Mouse (Mus musculus) urinary bladder, postnatal 14 days (tissue): ENCODE results near the gene Scfd2.

Source experiments
- DNase-seq: peaks from one replicate; pipeline ENCODE4 v3.0.0; 2021; ENCODE audit warnings: low spot score

Gene Scfd2

DNA sequence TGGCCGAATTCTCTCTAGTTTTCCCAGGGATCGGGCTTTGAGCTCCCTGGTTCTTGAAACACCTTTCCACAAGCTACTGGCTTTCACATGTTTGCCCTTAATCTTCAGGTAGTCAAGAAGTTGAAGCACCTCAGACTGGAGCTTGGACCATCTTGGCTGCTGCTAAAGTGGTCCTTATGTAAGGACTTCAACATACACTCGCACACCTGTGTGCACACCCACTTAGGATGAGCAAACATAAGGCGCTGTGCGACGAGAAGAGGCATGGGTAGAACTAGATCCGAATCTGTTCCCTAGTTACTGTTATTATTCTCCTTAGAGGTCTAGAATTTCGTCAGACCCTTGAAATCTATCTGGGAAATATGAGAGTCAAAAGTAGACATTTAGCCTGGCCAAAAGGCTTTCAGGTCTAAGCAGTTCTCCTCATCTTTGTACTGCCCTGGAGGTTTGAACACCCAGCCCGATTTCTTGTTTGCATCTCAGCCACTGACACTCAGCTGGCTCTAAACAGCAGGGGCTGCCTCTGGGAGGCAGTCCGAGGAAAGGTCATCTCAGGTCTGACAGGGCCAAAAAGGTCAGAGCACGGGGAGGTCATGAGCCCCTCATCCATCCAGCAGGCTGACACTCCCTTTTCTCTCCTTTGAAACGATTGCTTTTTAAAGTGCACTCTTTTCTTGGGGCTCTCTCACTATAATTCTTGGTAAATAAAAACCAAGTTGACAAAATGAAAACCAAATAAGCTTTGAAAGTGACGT is 290.5 kb downstream of the Scfd2 start:
- DNase-seq = no peak

DNA sequence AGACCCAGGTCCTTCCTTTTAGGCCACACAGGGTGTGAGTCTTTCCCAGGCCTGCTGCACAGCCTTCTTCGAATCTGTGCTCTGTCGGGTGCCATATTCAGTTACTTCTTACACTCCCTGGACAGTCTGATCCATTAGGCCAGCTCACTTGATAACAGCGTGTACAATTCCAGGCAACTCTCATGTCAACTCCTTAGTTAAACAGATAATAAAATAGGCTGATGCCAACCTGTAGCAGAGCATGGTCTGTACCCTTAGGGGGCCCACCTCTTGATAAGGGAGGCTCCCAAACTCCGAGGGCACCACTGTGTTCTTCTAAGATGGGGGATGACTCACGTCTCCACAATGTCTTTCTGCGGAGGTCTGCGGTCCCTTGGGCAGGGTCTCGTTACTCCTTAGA is 291.3 kb downstream of the Scfd2 start:
- DNase-seq = no peak

DNA sequence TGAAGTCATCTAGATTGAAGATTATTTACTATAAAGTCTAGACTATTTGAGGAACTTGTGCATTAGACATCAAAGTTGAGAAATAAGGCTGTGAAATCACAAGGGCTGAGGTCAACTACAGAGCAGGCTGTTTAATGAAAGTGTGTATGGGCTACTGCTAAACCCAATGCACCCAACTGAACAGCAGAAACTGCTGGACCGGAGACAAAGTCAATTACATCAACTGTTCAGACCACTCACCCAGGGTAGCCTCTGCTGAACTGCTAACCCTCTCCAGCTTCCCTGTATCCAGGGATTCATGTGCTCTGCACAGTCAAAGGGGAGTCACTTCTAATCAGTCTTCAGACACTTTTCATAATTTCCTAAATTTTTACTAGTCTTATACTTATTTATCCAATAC is 292.2 kb downstream of the Scfd2 start:
- no peak for DNase-seq

DNA sequence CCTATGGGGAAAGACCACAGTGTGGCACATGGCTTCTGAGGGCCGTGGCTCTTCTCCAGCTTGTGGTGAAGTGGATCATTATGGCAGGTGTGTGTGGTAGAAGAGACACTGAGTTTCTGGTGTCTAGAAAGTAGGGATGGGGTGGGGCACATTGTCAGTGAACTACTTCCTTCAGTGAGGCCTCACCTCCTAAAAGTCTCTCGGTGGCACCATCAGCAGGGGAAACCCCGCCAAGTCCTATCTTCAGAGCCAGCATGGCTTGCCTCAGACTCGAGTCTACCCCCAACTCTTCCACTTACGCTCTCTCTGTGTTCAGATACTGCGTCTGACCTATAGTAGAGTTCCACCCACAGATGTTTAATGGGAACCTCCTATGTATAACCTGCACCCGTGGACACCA is 297.8 kb downstream of the Scfd2 start:
- no peak for DNase-seq

DNA sequence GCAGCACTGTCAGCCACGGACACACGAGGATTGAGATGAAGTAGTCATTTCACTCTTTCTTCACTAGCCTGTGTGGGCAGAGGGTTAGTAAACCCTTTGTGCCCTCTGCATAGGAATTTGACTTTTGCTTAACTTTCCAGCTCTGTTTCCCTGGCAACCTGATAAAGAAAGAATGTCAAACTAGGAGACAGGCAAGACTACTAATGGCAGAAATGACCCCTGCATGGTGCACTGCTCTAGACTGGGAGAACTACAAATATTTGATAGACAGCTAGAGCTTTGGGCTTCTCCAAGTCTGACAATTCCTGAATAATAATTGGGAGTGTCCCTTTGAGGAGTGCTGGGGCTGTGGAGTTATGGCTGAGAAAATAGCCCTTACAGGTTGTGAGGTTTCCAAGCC is 301.0 kb downstream of the Scfd2 start:
- DNase-seq = no peak

DNA sequence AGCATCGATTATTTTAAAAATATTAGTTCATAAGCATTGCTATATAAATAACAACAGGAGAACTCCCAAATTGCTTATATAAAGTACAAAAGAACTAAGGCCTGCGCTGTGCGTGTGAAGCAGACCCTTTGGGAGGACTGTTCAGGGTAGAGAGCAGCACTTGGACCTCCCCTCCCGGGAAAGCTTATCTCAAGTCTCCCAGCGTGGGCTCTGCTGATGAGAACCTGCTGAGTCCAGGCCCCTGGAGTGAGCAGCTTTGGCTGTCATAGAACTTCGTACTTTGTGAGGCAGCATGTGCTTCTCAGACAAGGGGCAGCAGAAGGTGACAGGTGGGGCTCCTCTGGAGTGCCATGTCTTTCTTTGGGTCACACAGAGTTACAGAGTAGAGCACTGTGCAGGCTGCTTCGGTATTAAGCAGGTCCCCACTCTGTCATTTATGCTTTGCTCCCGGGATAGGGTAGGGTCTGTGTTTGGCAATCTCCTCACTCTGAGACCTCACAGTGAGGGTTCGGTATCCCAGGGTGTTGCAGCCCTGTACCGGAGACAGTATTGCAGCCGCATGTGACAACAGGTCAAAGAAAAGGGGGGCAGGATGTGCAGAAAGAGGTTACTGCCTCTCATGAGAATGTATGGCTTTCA is 301.7 kb downstream of the Scfd2 start:
- DNase-seq = no peak

DNA sequence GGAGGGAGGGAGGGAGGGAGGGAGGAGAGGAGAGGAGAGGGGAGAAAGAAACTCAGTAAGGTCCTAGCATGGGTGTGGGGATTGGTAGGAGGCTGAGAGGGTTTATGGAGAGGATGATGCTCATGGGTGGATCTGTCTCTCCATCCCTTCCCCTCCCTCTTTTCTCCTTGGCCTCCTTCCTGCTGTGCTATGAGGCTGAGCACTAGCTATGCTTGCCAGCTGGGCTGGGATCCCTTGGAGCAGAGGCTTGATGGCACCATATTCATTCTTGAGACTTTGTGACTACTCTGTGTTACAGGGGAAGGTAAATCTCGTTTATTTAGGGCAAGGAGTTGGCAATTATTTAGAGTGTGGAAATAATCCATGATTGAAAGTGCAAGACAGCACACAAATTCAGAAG is 302.6 kb downstream of the Scfd2 start:
- no peak for DNase-seq

DNA sequence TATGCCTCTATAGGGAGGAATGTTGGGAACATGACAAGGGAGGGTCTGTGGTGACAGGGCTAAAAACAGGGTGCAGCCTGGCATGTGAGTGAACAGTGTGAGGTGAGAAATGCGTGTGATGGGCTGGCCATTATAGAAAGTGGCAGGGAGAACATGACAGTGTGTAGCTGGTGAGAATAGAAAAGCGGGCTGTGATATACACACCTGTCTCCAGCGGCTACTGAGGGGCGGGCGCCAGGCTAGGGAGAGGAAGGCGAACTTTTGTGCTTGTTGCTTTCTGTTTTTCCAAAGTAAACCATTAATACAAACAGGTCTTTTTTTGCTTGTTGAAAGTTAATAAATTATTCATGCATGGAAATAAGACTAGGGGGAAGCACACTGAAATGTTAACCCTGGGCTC is 304.2 kb downstream of the Scfd2 start:
- no peak for DNase-seq

DNA sequence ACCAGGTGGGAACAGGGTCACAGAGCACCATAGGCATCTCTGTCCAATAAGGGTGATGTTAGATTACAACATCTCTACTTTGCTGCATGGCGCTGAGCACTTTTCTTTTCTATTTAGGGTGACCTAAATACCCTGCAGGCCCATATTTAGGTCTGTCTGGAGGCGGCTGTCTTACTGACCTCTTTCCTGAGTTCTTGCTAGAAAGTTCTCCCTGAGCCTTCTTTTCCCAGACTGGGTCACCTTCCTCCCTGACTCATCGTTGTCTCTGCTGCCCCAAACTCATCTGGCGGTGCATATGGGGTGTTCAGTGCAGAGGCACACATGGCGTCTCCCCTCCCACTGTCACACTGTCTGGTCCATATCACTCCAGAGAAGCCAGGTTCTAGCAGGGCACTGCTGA is 305.4 kb downstream of the Scfd2 start:
- DNase-seq = no peak

DNA sequence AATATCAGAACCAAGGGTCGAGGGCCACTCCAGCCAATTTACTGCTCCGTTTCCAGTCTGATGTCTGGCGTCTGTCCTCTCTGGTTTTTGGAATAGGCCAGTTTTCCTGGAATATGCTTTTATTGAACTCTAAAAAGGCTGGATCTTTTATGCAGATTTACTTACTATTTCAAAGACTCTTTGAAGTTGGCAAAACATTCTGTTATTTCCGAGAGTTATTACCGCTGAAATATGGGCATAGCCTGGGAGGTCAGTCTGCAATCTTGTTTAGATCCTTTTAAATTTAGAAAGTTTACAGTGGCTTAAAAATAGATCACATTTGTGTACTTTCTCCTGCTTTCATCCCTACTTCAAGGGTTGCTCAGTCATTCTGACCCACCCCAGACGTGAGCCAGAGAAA is 307.1 kb downstream of the Scfd2 start:
- no peak for DNase-seq

DNA sequence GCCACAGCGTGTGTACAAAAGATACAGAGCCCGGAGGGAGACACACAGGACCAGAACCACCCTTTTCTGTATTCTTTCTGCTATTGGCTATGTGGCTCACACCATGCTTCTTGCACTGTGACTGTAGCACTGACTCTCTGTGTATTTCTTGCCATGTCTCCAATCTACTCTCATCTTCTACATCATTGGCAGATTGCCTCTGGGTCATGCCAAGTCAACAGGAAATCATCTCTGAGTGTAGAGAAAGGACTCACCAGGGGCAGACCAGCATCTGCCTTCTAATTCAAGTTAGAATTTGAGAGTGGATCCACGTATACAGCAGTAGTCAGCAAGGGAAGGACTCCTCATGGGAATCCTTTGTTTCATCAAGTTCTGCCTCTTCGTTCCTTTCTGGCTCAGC is 308.9 kb downstream of the Scfd2 start:
- DNase-seq = no peak

DNA sequence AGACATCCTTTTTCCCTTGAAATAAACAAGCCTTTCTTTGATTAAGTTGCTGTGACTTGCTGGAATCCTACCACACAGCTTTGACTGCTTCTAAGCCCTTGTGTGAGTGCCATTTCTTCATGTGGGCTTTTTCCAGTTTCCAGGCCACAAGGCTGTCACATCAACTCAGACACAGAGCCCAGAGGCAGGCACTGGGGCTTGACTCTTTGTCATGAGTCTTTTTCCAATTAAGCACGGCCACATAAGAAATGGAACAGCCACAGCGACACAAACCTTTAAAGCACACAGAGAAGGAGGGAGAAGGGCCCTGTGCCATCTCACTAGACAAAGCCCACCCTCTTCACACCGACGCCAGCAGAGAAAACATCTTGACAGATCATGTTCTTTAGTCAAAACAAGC is 313.0 kb downstream of the Scfd2 start:
- DNase-seq = no peak

DNA sequence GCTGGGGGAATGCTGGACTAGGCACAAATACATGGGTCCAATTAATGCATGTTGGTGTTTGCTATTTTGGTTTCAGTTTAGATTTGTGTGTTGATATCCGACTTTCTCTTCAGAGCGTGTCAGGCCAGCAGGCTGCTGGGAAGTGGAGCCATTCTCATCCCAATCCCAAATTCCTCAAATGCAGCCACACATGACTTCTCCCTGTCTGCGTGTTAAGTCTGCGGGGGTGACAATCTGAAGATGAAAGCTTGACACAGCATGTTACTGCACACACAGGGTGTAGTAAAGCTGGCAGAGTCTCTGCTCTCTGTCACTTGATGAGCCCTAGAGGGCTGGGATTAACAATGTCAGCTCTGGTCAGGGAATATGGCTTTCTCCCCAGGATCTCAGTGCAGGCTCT is 316.4 kb downstream of the Scfd2 start:
- no peak for DNase-seq

DNA sequence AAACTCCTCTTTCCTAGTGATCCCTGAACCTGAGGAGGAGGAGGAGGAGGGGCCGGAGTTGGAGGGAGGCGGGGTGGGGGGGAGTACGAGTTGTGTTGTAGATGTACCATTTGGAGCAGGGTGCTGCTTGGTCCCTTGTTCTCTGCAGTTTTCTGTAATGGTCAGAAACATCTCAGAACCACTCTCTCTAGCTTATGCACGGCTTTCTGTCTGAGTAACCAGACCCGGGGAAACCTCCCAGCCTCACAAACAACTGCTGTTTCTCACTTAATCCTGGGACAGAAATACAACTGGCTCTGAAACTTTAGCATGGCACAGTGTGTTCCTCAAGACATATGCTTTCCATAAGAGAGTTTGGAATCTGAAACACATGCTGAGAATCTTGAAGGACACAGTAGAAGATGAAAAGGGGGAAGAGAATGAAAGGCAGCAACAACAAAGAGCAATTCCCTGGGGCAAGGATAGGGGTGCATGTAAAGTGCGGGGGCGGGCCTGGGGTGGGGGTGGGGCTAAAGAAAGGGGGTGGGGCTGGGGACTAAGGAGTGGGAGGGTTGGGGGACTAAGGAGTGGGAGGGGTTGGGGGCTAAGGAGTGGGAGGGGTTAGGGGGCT is 317.0 kb downstream of the Scfd2 start:
- DNase-seq = no peak

DNA sequence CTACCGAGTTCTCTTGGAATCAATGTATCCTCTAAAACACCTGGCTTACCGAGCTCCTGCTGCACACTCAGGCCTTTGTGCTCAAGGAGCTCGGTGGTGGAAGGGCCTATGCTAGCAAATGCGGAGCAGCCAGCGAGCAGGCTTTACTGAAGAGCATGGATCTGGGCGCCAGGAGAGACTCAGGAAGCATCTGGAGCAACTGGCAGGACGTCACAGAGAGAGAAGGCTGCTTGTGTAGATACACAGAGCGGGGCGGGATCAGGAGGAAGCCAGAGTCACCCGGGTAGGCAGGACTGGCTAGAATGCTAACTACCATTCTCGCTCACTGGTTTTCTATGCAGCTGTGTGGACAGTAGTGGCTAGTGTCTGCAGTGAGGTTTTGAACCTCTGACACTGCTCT is 320.2 kb downstream of the Scfd2 start:
- DNase-seq = no peak

DNA sequence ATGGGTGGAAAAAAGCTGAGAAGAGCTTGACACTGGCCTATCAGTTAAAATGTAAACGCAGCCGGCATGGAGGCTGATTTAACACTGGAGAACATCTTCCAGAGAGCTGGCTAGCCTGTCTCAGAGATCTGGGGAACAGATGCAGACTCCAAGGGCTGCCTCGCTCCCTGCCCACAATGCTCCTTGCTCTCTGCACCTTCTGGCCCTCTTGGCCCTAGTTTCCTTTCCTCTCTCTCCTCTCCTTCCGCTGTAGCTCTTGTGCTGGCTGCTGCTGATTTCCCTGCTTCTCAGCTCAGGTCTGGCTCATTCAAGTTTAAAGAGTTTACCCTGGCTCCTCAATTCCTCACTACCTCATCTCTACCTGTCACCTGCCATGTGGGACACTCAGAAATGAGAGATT is 321.9 kb downstream of the Scfd2 start:
- no peak for DNase-seq

DNA sequence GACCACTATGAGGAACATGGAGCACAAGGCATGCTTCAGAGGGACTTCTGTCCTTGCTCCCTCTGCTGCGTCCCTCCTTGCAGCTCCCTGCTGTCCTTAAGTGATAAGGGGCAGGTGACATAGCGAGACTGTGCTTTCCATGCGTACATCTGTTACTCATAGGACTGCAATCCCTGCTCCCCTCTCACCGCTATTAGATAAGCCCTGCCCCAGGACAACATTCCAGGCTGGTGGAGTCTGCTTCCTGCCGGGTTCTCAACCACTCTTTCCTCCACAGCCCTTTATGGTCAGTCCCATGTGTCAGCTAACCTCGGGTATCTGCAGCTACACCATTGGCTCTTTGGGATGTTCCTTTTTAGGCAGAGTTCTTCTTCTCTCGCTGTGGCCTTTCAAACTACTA is 323.1 kb downstream of the Scfd2 start:
- no peak for DNase-seq

DNA sequence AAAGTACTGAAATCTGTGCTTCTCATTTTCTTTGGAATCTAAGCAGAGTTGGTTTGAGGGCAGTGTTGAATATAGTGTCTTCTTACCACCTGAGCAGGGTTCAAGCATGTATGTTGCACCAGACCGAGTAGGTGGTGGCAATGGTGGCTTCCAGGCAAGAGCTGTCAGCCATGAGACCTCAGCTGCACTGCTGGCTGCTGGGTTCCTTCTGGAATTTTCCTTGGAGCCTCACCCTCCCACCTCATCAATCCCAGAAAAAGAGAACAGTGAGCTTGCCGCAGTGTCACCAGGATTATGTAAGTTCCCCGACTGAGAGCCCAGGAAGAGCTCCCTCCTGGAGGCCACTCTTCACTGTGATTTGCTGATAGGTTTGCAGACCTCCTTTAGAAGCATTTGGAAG is 324.4 kb downstream of the Scfd2 start:
- no peak for DNase-seq

DNA sequence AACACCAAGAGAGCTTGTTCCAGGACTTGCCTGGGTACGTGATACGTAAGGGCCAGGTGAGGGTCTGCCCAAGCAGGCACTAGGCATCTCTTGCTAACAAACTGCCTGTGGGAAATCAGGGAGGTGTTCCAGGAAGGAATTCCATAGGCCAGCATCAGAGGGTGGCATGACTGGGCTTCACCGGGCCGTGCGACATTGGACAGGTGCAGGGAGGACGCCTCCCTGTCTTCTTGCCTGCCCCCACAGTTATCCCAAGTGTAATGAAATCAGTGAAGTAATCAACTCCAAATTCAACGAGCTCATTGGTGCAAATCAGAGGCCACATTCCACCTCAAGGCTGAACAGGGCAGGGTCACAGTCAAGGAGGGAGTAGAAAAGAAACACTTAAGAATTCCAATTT is 324.9 kb downstream of the Scfd2 start:
- no peak for DNase-seq

DNA sequence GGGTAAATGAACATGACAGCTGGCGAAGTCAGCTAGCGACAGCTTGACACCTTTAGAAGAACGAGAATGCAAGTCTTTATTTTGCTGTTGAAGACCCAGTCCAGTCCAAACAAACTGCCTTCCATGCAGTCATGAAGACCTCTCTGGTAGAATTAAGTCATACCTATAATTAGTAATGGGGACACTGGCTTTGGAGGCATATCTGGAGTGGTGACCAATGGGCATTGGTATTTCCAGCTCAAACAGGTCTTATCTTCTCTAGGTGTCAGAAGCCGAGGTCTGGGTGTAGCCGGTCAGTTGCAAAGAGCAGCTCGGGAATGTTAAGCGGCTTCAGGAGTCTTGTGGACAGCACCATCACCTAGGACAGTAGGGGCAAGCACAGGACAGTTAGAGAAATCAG is 325.5 kb downstream of the Scfd2 start:
- DNase-seq = no peak

DNA sequence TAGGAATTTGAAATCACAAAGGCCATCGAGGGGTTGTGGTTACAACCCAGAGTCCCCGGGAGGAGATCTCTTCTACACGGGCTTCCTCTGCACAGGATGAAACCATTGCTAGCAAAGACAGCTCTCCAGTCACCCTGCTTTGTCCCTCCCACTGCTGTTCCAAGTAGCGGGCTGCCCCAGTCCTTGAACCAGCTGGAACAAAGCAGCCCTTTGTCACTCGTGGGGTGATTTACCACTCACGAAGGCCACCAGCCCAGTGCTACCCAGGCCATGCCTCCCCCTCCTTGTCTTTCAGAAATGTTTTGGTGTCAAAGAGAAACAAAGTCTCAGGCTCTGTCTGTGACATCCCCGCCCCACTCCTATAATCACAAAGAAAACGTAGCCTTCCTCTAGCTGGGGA is 326.1 kb downstream of the Scfd2 start:
- no peak for DNase-seq

DNA sequence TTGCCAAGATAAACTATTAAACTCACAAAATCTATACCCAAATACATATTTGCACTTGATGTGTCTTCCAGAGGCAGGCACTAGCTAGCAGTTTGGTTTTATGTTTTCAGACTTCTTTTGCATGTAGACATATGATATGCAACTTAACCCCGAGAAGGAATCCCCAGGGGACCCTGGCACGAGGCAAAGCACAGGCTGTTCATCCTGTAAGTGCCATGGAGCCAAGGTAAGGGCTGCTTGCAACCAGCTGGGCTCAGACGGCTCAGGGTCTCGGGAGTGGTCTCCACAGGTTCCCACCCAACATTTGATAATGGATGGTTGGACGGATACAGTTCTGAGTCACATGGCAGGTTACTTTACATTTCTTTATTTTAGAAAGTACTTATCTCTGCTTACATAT is 327.1 kb downstream of the Scfd2 start:
- no peak for DNase-seq

DNA sequence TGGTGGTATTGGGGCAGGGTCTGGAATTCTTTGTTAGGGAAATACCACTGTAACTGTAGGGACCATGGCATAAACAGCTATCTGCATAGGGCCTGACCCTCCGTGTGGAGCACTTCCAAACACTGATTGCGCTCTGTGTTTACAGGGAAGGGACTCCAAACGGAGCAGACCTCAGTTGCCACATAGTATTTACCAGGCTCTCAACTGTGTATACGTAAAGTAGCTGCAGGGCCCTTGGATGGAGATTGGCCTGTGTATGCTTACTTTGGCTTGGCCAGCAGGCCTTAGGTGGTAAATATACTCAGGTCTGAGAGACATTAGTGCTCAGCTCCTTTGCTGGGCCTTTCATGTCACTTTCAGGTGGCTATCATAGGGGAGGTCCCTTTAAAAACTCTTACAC is 329.0 kb downstream of the Scfd2 start:
- DNase-seq = no peak
